ENCODE assay signal across 8 mouse cellular contexts in genomic region chr3:142701407-142701989, GRCm38 (mm10). TPM values are rescaled to one million over a fixed set of nuclear protein-coding genes. Genes with fewer than 3 reads are reported as not detected.
A peak's percentile ranks its signal among the peaks of the same experiment; 100 is the strongest.
DNase-seq lines count a peak whose midpoint lies in the region; ATAC-seq lines count a peak whose summit lies in the region.

No protein-coding gene starts in this region.

- H3K9ac ChIP-seq in lung, embryonic 15.5 days = peak overlapping the region; percentile 57
- H3K9ac ChIP-seq in embryonic facial prominence, embryonic 14.5 days (ENCODE audit: low read depth, low read length) = peak overlapping the region; percentile 72
- H3K9ac ChIP-seq in neural tube, embryonic 15.5 days (replicated peaks) = peak overlapping the region; percentile 52

- H3K27ac ChIP-seq in lung, embryonic 15.5 days = no peak overlapping the region
- H3K27ac ChIP-seq in embryonic facial prominence, embryonic 14.5 days (replicated peaks; ENCODE audit: low read depth, low read length) = no peak overlapping the region
- no peak overlapping the region for H3K27ac ChIP-seq in neural tube, embryonic 15.5 days (replicated peaks)

- no peak for DNase-seq in lung, postnatal 36 days
- DNase-seq in embryonic facial prominence, embryonic 14.5 days (ENCODE audit: low spot score) = no peak
- peak; percentile 11 for DNase-seq in large intestine, adult 2 months (ENCODE audit: low read depth, low spot score)
- DNase-seq in adipocyte (ENCODE audit: low spot score) = no peak
- no peak for DNase-seq in layer of hippocampus, postnatal 14 days (ENCODE audit: low spot score in 2 of 2)
- DNase-seq in cerebellum, adult 9-10 months = no peak

- H3K27me3 ChIP-seq in lung, embryonic 15.5 days = no peaks in the 10 kb centered on the region; the same call in 1 of the 2 replicates
- no peaks in the 10 kb centered on the region for H3K27me3 ChIP-seq in embryonic facial prominence, embryonic 14.5 days (replicated peaks; ENCODE audit: control insufficient read depth, insufficient read depth, low read length)
- peaks cover 10% of the 10 kb centered on the region for H3K27me3 ChIP-seq in neural tube, embryonic 15.5 days (replicated peaks)

- whole genome bisulfite sequencing in lung, embryonic 15.5 days = 15% methylated on average over 15 of the region's 15 CpGs
- 22% methylated on average over 15 of the region's 15 CpGs for WGBS in embryonic facial prominence, embryonic 14.5 days
- 21% methylated on average over 15 of the region's 15 CpGs for WGBS in large intestine, adult 2 months
- 25% methylated on average over 15 of the region's 15 CpGs for whole genome bisulfite sequencing in neural tube, embryonic 15.5 days

- no peak for ATAC-seq in lung, embryonic 15.5 days (ENCODE audit: borderline replicate concordance, extremely low read depth, low FRiP score, low TSS enrichment)
- no peak for ATAC-seq in embryonic facial prominence, embryonic 14.5 days (ENCODE audit: low read depth)
- ATAC-seq in neural tube, embryonic 15.5 days (ENCODE audit: low FRiP score) = no peak; the same call in 1 of the 2 replicates

- peaks cover 17% of the 10 kb centered on the region for H3K4me1 ChIP-seq in lung, embryonic 15.5 days
- H3K4me1 ChIP-seq in embryonic facial prominence, embryonic 14.5 days (ENCODE audit: control insufficient read depth, insufficient read depth, low read length) = no peaks in the 10 kb centered on the region
- peaks cover 16% of the 10 kb centered on the region for H3K4me1 ChIP-seq in neural tube, embryonic 15.5 days

- no peaks in the 10 kb centered on the region for H3K9me3 ChIP-seq in lung, embryonic 15.5 days
- H3K9me3 ChIP-seq in embryonic facial prominence, embryonic 14.5 days (ENCODE audit: control insufficient read depth, low read length) = peaks cover 6% of the 10 kb centered on the region
- no peaks in the 10 kb centered on the region for H3K9me3 ChIP-seq in neural tube, embryonic 15.5 days (replicated peaks)

- no peaks in the 10 kb centered on the region for H3K36me3 ChIP-seq in lung, embryonic 15.5 days
- no peaks in the 10 kb centered on the region for H3K36me3 ChIP-seq in embryonic facial prominence, embryonic 14.5 days (ENCODE audit: control insufficient read depth, insufficient read depth, low read length)
- no peaks in the 10 kb centered on the region for H3K36me3 ChIP-seq in neural tube, embryonic 15.5 days

- peak overlapping the region; percentile 64 for H3K4me3 ChIP-seq in lung, embryonic 15.5 days
- peak overlapping the region; percentile 51 for H3K4me3 ChIP-seq in embryonic facial prominence, embryonic 14.5 days (ENCODE audit: low read depth, low read length)
- peak overlapping the region; percentile 62 for H3K4me3 ChIP-seq in neural tube, embryonic 15.5 days (replicated peaks)

- peak overlapping the region; percentile 87 for H3K4me2 ChIP-seq in lung, embryonic 15.5 days
- peak overlapping the region; percentile 72 for H3K4me2 ChIP-seq in embryonic facial prominence, embryonic 14.5 days (ENCODE audit: low read depth, low read length)
- H3K4me2 ChIP-seq in neural tube, embryonic 15.5 days = peak overlapping the region; percentile 91

RNA-seq across cellular contexts. Expression of gene Kyat3, which starts 0.6 kb away (rescaled TPM):
- 15.6 and 16.1 TPM in 2 replicates for polyA plus RNA-seq in lung, embryonic 15.5 days (2015; fragmentation: Nextera tagmentation; extraction: Ambion mirVana)
- 14.9 and 18.7 TPM in 2 replicates for polyA plus RNA-seq in embryonic facial prominence, embryonic 14.5 days (2014; fragmentation: Nextera tagmentation; extraction: Ambion mirVana)
- polyA plus RNA-seq in large intestine, adult 2 months (2012; rRNA removed) = 2.0 and 2.2 TPM in 2 replicates
- polyA plus RNA-seq in neural tube, embryonic 15.5 days (2015; fragmentation: Nextera tagmentation; extraction: Ambion mirVana) = 5.3 and 8.6 TPM in 2 replicates
- 1 to 10 TPM; 4.8 to 7.3 TPM for total RNA-seq in layer of hippocampus, postnatal 14 days (2021)
